Mouse (Mus musculus): ENCODE measurements at regions not wholly inside any gene's neighbourhood (a gene's known extent, or its start where the extent isn't known, plus 50 kb on each side); places are given as distances from the start of the nearest gene placed in this dataset.

DNA sequence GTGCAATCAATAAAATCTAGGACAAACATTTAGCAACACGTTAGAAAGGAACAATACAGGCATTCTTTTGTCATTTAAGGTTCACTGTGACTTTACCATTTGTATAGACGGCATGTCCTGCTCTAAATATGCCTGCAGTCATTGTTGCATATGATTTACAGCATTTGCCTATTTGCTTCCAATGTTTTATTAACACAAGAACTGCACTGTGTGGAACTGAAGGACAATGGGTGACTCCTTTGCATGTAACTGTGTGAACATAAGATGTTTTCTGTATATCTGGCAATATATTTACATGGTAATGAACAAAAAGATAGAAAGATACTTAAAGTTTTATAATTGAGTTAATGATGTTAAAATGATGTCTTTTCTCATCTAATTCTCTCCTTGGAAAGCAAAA lies 57.1 kb downstream of the Pou4f1 start:
- TF ChIP-seq POLR2A (IDR thresholded peaks at IDR 0.05; ENCODE audit: control insufficient read depth, extremely low read depth, insufficient read depth, low read length, poor library complexity) = no peak
- TF ChIP-seq CTCF (IDR thresholded peaks at IDR 0.05; ENCODE audit: borderline replicate concordance, control insufficient read depth, extremely low read depth, insufficient read depth, low read length, poor library complexity) = no peak
